Mouse (Mus musculus) induced T-regulatory cell, adult 2 months (primary cell): ENCODE data around the gene Vat1l.

Experiments
- DNase-seq: peaks from one replicate; pipeline ENCODE4 v3.0.0-alpha.2; 2012; ENCODE audit warnings: low read depth

The Vat1l gene

DNA sequence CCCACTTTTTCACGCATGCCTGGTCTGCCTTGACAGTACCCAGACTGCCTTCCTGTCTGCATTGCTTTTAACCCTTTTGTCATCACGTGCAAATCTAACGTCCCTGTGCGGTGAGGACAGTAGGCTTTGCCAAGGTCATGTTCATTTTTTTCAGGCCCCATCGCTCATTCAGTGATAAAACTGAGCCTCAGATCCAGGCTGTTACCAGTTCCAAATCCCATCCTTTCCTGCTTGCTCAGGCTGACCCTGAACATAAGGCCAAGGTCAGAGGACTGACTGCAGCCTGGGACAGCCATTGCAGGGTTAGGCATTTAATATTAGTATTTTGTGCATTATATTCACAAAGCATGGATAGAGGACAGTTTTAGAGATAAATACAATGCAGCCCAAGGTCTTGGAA lies 192.9 kb downstream of the Vat1l start:
- no peak for DNase-seq

DNA sequence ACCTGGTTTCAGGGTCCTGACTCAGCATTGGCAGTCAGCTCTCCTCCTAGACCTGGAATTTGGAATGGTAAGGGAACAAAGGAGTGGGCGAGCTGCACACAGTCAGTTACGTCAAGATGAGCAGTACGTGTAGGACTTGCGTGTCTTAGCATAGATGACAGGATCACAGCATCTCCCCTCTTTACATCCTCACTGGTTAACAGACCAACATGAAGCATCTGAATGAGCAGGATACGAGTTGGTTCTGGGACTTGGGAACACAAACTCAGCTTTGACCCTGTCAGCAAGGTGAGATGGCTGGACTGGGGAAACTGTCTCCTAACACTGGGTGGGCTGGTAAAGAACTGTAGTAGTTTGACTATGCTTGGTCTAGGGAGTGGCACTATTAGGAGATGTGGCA lies 193.9 kb downstream of the Vat1l start:
- DNase-seq: no peak

DNA sequence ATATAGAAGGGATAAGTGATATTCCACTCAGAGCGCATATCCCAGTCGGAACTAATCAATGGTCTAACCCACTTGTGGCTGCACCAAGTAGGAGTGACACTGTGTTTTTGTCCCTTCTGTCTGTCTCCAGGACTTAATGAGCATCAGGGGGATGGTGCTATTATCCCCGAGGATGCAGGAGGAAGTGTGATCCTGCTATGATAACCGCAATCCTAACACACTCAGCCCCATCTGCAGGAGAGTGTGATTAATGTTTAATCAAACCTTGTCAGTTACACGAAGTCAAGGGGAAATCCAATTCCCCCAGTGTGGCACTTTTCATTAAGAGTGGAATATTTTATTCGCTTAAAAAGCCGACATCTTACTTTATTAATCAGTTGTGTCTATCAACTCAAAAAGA lies 196.3 kb downstream of the Vat1l start:
- DNase-seq: no peak

DNA sequence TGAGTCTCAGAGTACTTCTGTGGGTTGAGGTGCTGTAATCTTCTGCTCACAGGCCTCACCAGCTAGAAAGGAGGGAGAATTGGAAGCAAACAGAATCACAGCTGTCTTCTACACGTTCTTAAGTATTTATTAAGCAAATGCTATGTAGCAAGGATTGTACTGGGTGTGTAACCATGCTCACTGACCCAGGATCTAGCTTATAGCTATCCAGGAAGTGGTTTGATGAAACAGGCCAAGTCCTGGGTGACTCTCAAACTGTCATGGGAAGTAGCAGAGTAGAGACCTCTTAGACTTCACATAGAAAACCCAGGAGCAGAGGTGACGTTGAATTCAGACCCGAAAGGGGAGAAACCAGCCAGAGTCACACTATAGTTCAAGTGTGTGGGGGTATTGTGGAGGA lies 206.0 kb downstream of the Vat1l start:
- no peak for DNase-seq

DNA sequence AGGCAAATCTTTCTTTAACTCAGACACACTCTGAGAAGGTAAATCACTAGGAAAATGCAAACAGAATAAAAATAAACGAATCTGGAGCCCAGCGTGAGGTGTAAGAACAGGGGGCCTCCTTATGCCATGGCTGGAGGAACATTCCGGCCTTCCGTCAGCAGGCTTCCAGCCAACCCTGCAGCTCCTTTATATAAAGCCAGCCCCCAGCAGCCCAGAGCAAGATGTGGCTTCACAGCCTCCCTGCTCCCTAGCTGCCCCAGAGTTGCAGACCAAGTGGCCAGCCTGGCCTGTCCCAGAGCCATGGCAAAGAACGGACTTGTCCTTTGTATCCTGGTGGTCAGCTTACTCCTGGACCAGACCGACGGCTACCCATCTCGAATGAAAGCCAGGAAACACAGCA lies 212.4 kb downstream of the Vat1l start, which contains the start of gene Clec3a:
Clec3a (plus strand) TSS at position 301 of the 400 bp plus-strand sequence.
- no peak for DNase-seq

DNA sequence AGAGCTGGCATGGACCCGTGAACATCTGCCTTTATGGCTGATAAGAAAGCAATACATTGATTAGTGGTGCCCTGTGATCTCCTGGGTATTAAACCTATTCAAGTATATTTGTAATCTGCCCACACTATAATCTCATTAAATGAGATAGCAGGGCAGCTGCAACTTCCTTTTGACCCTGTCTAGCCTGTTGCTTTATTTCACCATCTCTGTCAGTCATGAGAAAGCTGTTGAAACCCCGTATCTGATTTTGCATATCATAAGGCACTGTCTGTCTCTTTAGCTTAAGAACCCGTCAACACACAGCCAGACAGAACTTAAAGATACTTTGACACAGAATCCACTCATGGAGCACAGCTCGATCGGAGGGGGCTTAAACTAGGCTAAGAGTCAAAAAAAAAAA lies 213.1 kb downstream of the Vat1l start:
- no peak for DNase-seq

DNA sequence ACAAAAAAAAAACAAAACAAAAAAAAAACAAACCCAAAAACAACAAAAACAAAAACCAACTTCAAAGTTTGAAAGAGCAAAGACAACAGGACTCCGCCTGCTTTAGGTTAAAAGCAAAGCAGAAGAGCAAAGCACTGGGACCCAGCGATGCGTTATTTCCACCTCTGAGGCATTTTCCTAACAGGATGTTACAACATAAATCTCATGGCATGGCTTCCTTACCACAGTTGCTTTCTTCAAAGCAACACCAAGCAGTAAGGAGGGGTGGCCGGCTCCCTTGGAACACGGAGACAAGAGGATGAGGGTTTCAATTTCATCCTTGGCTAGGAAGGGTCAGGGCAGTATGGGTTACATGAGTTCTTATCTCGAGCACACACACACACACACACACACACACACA lies 213.5 kb downstream of the Vat1l start:
- DNase-seq: no peak

DNA sequence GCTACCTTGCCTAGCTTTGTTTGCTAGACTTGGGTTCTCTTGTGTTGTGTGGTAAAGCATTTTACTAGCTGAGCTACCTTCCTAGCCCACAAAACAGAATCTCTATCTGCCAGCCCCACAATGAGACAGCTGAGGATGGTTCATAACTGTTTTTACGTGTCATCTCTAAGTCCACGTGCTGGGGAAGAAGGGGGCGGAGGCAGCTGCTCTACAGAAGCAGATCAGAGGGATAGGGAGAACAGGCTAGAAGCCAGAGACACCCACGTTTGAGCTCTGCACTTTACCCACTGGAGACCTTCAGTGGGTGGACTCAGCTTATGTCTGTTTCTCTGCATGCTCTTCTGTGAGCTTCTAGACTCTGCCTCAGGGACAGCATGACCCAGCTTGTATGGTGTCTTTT lies 216.1 kb downstream of the Vat1l start:
- no peak for DNase-seq
